Mouse (Mus musculus) brain, embryonic 14.5 days (tissue): ENCODE measurements around the gene Snx21.

Experiments
- CTCF ChIP-seq: fragments of 200-500 bp; IDR thresholded peaks from 2 replicates; pipeline ENCODE4 v1.5.1; 2012; ENCODE audit warnings: inconsistent platforms, mild to moderate bottlenecking, moderate library complexity, borderline replicate concordance; ENCODE audit not compliant: insufficient read depth, insufficient read length; ENCODE audit errors: extremely low read depth
- POLR2A ChIP-seq: fragments of 200-500 bp; IDR thresholded peaks from 2 replicates; pipeline ENCODE4 v1.6.1; 2012; ENCODE audit warnings: mild to moderate bottlenecking, inconsistent platforms, borderline replicate concordance; ENCODE audit not compliant: poor library complexity, insufficient read depth, insufficient read length, severe bottlenecking; ENCODE audit errors: extremely low read depth

DNA sequence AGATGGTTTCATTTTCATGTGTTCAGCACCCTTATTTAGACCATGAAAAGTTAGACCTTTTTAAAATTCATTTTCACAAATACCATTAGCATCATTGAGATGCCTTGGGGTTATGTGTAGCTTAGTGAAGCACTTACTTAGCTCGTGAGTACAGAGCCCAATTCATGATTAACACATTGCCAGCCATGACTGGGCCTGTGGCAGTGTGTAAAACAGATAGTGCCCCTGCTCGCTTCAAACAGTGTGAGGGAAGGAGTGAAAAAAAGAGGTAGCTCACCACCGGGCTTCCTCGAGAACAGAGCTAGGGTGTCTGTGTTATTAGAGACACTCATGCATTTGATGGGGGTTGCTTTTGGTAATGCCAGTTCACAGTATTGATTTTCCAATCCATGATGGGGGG is 37.4 kb upstream of the Snx21 start:
- TF ChIP-seq CTCF (no peak), POLR2A (no peak)
